Mouse (Mus musculus) embryonic fibroblast, embryonic 13.5 days (primary cell): ENCODE measurements at regions not wholly inside any gene's neighbourhood (a gene's known extent, or its start where the extent isn't known, plus 50 kb on each side); places are given as distances from the start of the nearest gene placed in this dataset.

Experiments
- H3K27ac ChIP-seq: 2 replicates; pipeline ENCODE4 v1.5.1; 2012; ENCODE audit warnings: low read length, control low read depth, inconsistent platforms; ENCODE audit not compliant: insufficient read depth
- H3K4me1 ChIP-seq: 2 replicates; pipeline ENCODE4 v1.6.1; 2011; ENCODE audit warnings: low read length; ENCODE audit not compliant: control insufficient read depth, insufficient read depth
- H3K4me3 ChIP-seq: 2 replicates; pipeline ENCODE4 v1.5.1; 2011; ENCODE audit warnings: mild to moderate bottlenecking, control low read depth, low read length; ENCODE audit not compliant: insufficient read depth
- CTCF ChIP-seq: IDR thresholded peaks from 2 replicates; pipeline ENCODE4 v1.5.1; 2011; ENCODE audit warnings: mild to moderate bottlenecking, control low read depth, low read length, moderate library complexity, borderline replicate concordance; ENCODE audit not compliant: insufficient read depth
- POLR2A ChIP-seq: IDR thresholded peaks from 2 replicates; pipeline ENCODE4 v1.6.1; 2011; ENCODE audit warnings: low read depth, mild to moderate bottlenecking, control low read depth, low read length, moderate library complexity

GRCm38 (mm10) chr13:55967151-55967550 lies 131.2 kb upstream of the Pitx1 start:
- TF ChIP-seq POLR2A = no peak
- TF ChIP-seq CTCF = no peak
- Histone ChIP-seq H3K4me3 (no peak overlapping the region), H3K27ac (no peak overlapping the region), H3K4me1 (no peaks in the 10 kb centered on the region)

GRCm38 (mm10) chr13:55963005-55963620 lies 127.1 kb upstream of the Pitx1 start:
- no peak for TF ChIP-seq POLR2A
- peak; percentile 92 for TF ChIP-seq CTCF
- no peak overlapping the region for H3K4me3 ChIP-seq
- H3K27ac ChIP-seq = no peak overlapping the region
- no peaks in the 10 kb centered on the region for H3K4me1 ChIP-seq

- no peaks in the 10 kb centered on the region; the same call in 1 of the 2 replicates for H3K4me1 ChIP-seq
- H3K27ac ChIP-seq = no peak overlapping the region
- TF ChIP-seq POLR2A (no peak), CTCF (no peak)
- no peak overlapping the region for H3K4me3 ChIP-seq
These were observed 126.4 kb upstream of the Pitx1 start for GRCm38 (mm10) chr13:55962254-55962866.

GRCm38 (mm10) chr13:55954346-55954745 lies 118.4 kb upstream of the Pitx1 start:
- TF ChIP-seq POLR2A = no peak
- TF ChIP-seq CTCF = no peak
- Histone ChIP-seq H3K4me3 (no peak overlapping the region), H3K27ac (no peak overlapping the region), H3K4me1 (no peaks in the 10 kb centered on the region; the same call in 1 of the 2 replicates)

GRCm38 (mm10) chr13:55953426-55953825 lies 117.4 kb upstream of the Pitx1 start:
- Histone ChIP-seq H3K27ac (no peak overlapping the region), H3K4me3 (no peak overlapping the region), H3K4me1 (no peaks in the 10 kb centered on the region; the same call in 1 of the 2 replicates)
- no peak for TF ChIP-seq CTCF
- no peak for TF ChIP-seq POLR2A

- H3K4me3 ChIP-seq = no peak overlapping the region
- H3K4me1 ChIP-seq = no peaks in the 10 kb centered on the region
- TF ChIP-seq POLR2A (no peak), CTCF (no peak)
- no peak overlapping the region for H3K27ac ChIP-seq
These were observed 114.8 kb upstream of the Pitx1 start for GRCm38 (mm10) chr13:55950773-55951172.

- no peak overlapping the region for H3K27ac ChIP-seq
- no peak for TF ChIP-seq CTCF
- no peak for TF ChIP-seq POLR2A
- no peaks in the 10 kb centered on the region for H3K4me1 ChIP-seq
- H3K4me3 ChIP-seq = no peak overlapping the region
These were observed 112.6 kb upstream of the Pitx1 start for GRCm38 (mm10) chr13:55948591-55948990.

GRCm38 (mm10) chr13:55948144-55948543 lies 112.2 kb upstream of the Pitx1 start:
- no peak for TF ChIP-seq POLR2A
- no peak for TF ChIP-seq CTCF
- Histone ChIP-seq H3K27ac (no peak overlapping the region), H3K4me3 (no peak overlapping the region), H3K4me1 (no peaks in the 10 kb centered on the region)

- TF ChIP-seq CTCF (no peak), POLR2A (no peak)
- H3K27ac ChIP-seq = no peak overlapping the region
- H3K4me1 ChIP-seq = no peaks in the 10 kb centered on the region
- no peak overlapping the region for H3K4me3 ChIP-seq
These were observed 101.4 kb upstream of the Pitx1 start for GRCm38 (mm10) chr13:55937417-55937816.

GRCm38 (mm10) chr13:55937000-55937399 lies 101.0 kb upstream of the Pitx1 start:
- TF ChIP-seq POLR2A (no peak), CTCF (no peak)
- no peaks in the 10 kb centered on the region for H3K4me1 ChIP-seq
- H3K27ac ChIP-seq = no peak overlapping the region
- H3K4me3 ChIP-seq = no peak overlapping the region

GRCm38 (mm10) chr13:55930637-55931036 lies 94.6 kb upstream of the Pitx1 start:
- TF ChIP-seq POLR2A = no peak
- TF ChIP-seq CTCF = no peak
- Histone ChIP-seq H3K4me1 (0 out of 2 replicates have a peak, but pooled peaks cover under 1% of the 10 kb centered on the region), H3K4me3 (no peak overlapping the region), H3K27ac (no peak overlapping the region)
